Mouse (Mus musculus) stomach, embryonic 16.5 days (tissue): Measurements from ENCODE around the gene A730049H05Rik. TPM values are rescaled to one million over a fixed set of nuclear protein-coding genes. Genes with fewer than 3 reads are reported as not detected.
A peak's percentile ranks its signal among the peaks of the same experiment; 100 is the strongest.

ENCODE experiments used
- ATAC-seq: fragments of 200-750 bp; cut with Nextera tagmentation; 2 replicates; pipeline ENCODE4 v1.8.0; 2017; ENCODE audit warnings: moderate number of reproducible peaks, moderate TSS enrichment; ENCODE audit not compliant: insufficient read depth, low FRiP score
- H3K27ac ChIP-seq: fragments of 300-500 bp; sonication (generic); 2 replicates; pipeline ENCODE4 v1.5.1; 2014; ENCODE audit warnings: low read length
- H3K27me3 ChIP-seq: fragments of 300-500 bp; sonication (generic); 2 replicates; pipeline ENCODE4 v1.6.1; 2014; ENCODE audit warnings: low read length, control low read depth, mixed read lengths; ENCODE audit not compliant: control insufficient read depth, insufficient read depth
- H3K36me3 ChIP-seq: fragments of 300-500 bp; sonication (generic); 2 replicates; pipeline ENCODE4 v1.6.1; 2014; ENCODE audit warnings: low read length; ENCODE audit not compliant: control insufficient read depth, insufficient read depth
- H3K4me1 ChIP-seq: fragments of 300-500 bp; sonication (generic); 2 replicates; pipeline ENCODE4 v1.6.1; 2014; ENCODE audit warnings: low read length, control low read depth, mixed read lengths; ENCODE audit not compliant: control insufficient read depth, insufficient read depth
- H3K4me2 ChIP-seq: fragments of 300-500 bp; sonication (generic); 2 replicates; pipeline ENCODE4 v1.6.1; 2014; ENCODE audit warnings: low read depth, low read length, mixed read lengths
- H3K4me3 ChIP-seq: fragments of 300-500 bp; sonication (generic); replicated peaks from 2 replicates; pipeline ENCODE4 v1.5.1; 2014; ENCODE audit warnings: mild to moderate bottlenecking, low read length
- H3K9ac ChIP-seq: fragments of 300-500 bp; sonication (generic); 2 replicates; pipeline ENCODE4 v1.6.1; 2014; ENCODE audit warnings: low read length
- H3K9me3 ChIP-seq: fragments of 300-500 bp; sonication (generic); replicated peaks from 2 replicates; pipeline ENCODE4 v1.6.1; 2016; ENCODE audit warnings: low read length, control low read depth; ENCODE audit not compliant: control insufficient read depth
- WGBS: fragments of 180-500 bp; shearing (Covaris S2); extraction: QIAGEN DNeasy Blood & Tissue Kit; methylation state at CpG from one replicate; pipeline ENCODE4 v1.1.7; 2014; 5-methylcytosine and 5-hydroxymethylcytosine counted together
- polyA plus RNA-seq: library from polyadenylated mRNA; unstranded; fragments of >200 nt; fragmentation: Nextera tagmentation; extraction: Ambion mirVana; gene quantifications from 2 replicates; pipeline ENCODE4 v1.2.1, GENCODE M21; 2015

A730049H05Rik gene
- polyA plus RNA-seq, 1 experiment from 2014 or later, result 0.87 TPM

GRCm38 (mm10) chr6:92801462-92801861, 14.8 kb upstream of the A730049H05Rik start:
- Histone ChIP-seq H3K9ac (no peak overlapping the region), H3K9me3 (no peaks in the 10 kb centered on the region), H3K27me3 (no peaks in the 10 kb centered on the region), H3K36me3 (0 out of 2 replicates have a peak, but pooled peaks cover 2% of the 10 kb centered on the region), H3K27ac (no peak overlapping the region), H3K4me2 (no peak overlapping the region), H3K4me3 (no peak overlapping the region), H3K4me1 (peaks cover 6% of the 10 kb centered on the region; the same call in 1 of the 2 replicates)
- WGBS, result 48% methylated on average over 2 of the region's 2 CpGs
- peak; percentile 54; the same call in 1 of the 2 replicates for ATAC-seq

- Histone ChIP-seq H3K4me1 (peaks cover 6% of the 10 kb centered on the region; the same call in 1 of the 2 replicates), H3K4me3 (no peak overlapping the region), H3K9ac (no peak overlapping the region), H3K4me2 (no peak overlapping the region), H3K27ac (no peak overlapping the region), H3K9me3 (no peaks in the 10 kb centered on the region), H3K36me3 (0 out of 2 replicates have a peak, but pooled peaks cover 2% of the 10 kb centered on the region), H3K27me3 (no peaks in the 10 kb centered on the region)
- WGBS, result 90% methylated on average over 11 of the region's 11 CpGs
- no peak for ATAC-seq
Observed at GRCm38 (mm10) chr6:92802421-92802820, 13.9 kb upstream of the A730049H05Rik start.

GRCm38 (mm10) chr6:92803213-92803612, 13.1 kb upstream of the A730049H05Rik start:
- H3K9me3 ChIP-seq, result no peaks in the 10 kb centered on the region
- no peak overlapping the region for H3K27ac ChIP-seq
- WGBS, result 47% methylated on average over 6 of the region's 6 CpGs
- H3K9ac ChIP-seq, result no peak overlapping the region
- H3K4me2 ChIP-seq, result no peak overlapping the region
- ATAC-seq, result peak; percentile 46
- H3K4me1 ChIP-seq, result peaks cover 6% of the 10 kb centered on the region; the same call in 1 of the 2 replicates
- no peak overlapping the region for H3K4me3 ChIP-seq
- H3K36me3 ChIP-seq, result 0 out of 2 replicates have a peak, but pooled peaks cover 2% of the 10 kb centered on the region
- H3K27me3 ChIP-seq, result no peaks in the 10 kb centered on the region

GRCm38 (mm10) chr6:92804254-92804971, 11.9 kb upstream of the A730049H05Rik start:
- Histone ChIP-seq H3K4me3 (no peak overlapping the region), H3K9ac (no peak overlapping the region), H3K9me3 (no peaks in the 10 kb centered on the region), H3K27me3 (no peaks in the 10 kb centered on the region), H3K4me2 (no peak overlapping the region), H3K27ac (no peak overlapping the region), H3K4me1 (peaks cover 6% of the 10 kb centered on the region; the same call in 1 of the 2 replicates), H3K36me3 (0 out of 2 replicates have a peak, but pooled peaks cover 2% of the 10 kb centered on the region)
- no peak for ATAC-seq
- 84% methylated on average over 3 of the region's 3 CpGs for WGBS

- Histone ChIP-seq H3K27ac (no peak overlapping the region), H3K4me3 (no peak overlapping the region), H3K36me3 (peaks cover 2% of the 10 kb centered on the region; the same call in 1 of the 2 replicates), H3K4me1 (no peaks in the 10 kb centered on the region), H3K9ac (no peak overlapping the region), H3K4me2 (no peak overlapping the region), H3K27me3 (no peaks in the 10 kb centered on the region), H3K9me3 (no peaks in the 10 kb centered on the region)
- ATAC-seq, result no peak
- WGBS, result 90% methylated on average over 3 of the region's 3 CpGs
Observed at GRCm38 (mm10) chr6:92809818-92810217, 6.5 kb upstream of the A730049H05Rik start.

- no peak overlapping the region for H3K9ac ChIP-seq
- no peaks in the 10 kb centered on the region for H3K27me3 ChIP-seq
- H3K4me2 ChIP-seq, result no peak overlapping the region
- no peak overlapping the region for H3K4me3 ChIP-seq
- no peaks in the 10 kb centered on the region for H3K9me3 ChIP-seq
- ATAC-seq, result no peak
- WGBS, result 90% methylated on average over 2 of the region's 2 CpGs
- H3K27ac ChIP-seq, result no peak overlapping the region
- H3K36me3 ChIP-seq, result peaks cover 2% of the 10 kb centered on the region; the same call in 1 of the 2 replicates
- no peaks in the 10 kb centered on the region for H3K4me1 ChIP-seq
Observed at GRCm38 (mm10) chr6:92810628-92811027, 5.7 kb upstream of the A730049H05Rik start.

- H3K4me1 ChIP-seq, result peaks cover 6% of the 10 kb centered on the region; the same call in 1 of the 2 replicates
- no peak for ATAC-seq
- no peak overlapping the region for H3K27ac ChIP-seq
- no peak overlapping the region for H3K4me2 ChIP-seq
- H3K9me3 ChIP-seq, result no peaks in the 10 kb centered on the region
- H3K4me3 ChIP-seq, result no peak overlapping the region
- peaks cover 2% of the 10 kb centered on the region; the same call in 1 of the 2 replicates for H3K36me3 ChIP-seq
- H3K9ac ChIP-seq, result no peak overlapping the region
- no peaks in the 10 kb centered on the region for H3K27me3 ChIP-seq
Observed at GRCm38 (mm10) chr6:92811566-92811965, 4.7 kb upstream of the A730049H05Rik start.

GRCm38 (mm10) chr6:92812702-92813370, 3.4 kb upstream of the A730049H05Rik start:
- no peaks in the 10 kb centered on the region for H3K9me3 ChIP-seq
- H3K4me1 ChIP-seq, result peaks cover 8% of the 10 kb centered on the region; the same call in 1 of the 2 replicates
- H3K4me3 ChIP-seq, result no peak overlapping the region
- H3K27ac ChIP-seq, result no peak overlapping the region
- no peaks in the 10 kb centered on the region; the same call in 1 of the 2 replicates for H3K36me3 ChIP-seq
- WGBS, result 54% methylated on average over 2 of the region's 2 CpGs
- no peak overlapping the region for H3K9ac ChIP-seq
- ATAC-seq, result no peak
- H3K4me2 ChIP-seq, result no peak overlapping the region
- H3K27me3 ChIP-seq, result no peaks in the 10 kb centered on the region

GRCm38 (mm10) chr6:92817661-92818060, 1.4 kb downstream of the A730049H05Rik start:
- ATAC-seq, result no peak
- peaks cover 8% of the 10 kb centered on the region; the same call in 1 of the 2 replicates for H3K4me1 ChIP-seq
- no peak overlapping the region for H3K9ac ChIP-seq
- H3K27ac ChIP-seq, result no peak overlapping the region
- no peaks in the 10 kb centered on the region for H3K27me3 ChIP-seq
- 74% methylated on average over 8 of the region's 8 CpGs for WGBS
- H3K9me3 ChIP-seq, result no peaks in the 10 kb centered on the region
- H3K4me3 ChIP-seq, result no peak overlapping the region
- H3K4me2 ChIP-seq, result no peak overlapping the region
- H3K36me3 ChIP-seq, result no peaks in the 10 kb centered on the region
